Mouse (Mus musculus) mesoderm, embryonic 11.5 days (tissue): ENCODE measurements around the gene St5.
A peak's percentile ranks its signal among the peaks of the same experiment; 100 is the strongest.

ENCODE experiments used
- DNase-seq: peaks from one replicate; pipeline ENCODE4 v3.0.0-alpha.2; 2012; ENCODE audit warnings: low read depth, low spot score

St5 gene

GRCm38 (mm10) chr7:109609565-109610345 is 93.7 kb downstream of the St5 start:
- no peak for DNase-seq

- no peak for DNase-seq
Observed at GRCm38 (mm10) chr7:109608831-109609230, 94.6 kb downstream of the St5 start.

GRCm38 (mm10) chr7:109606994-109607610 is 96.3 kb downstream of the St5 start:
- no peak for DNase-seq

- no peak for DNase-seq
Observed at GRCm38 (mm10) chr7:109602562-109602961, 100.8 kb downstream of the St5 start.

GRCm38 (mm10) chr7:109602022-109602421 is 101.4 kb downstream of the St5 start:
- DNase-seq = no peak

- DNase-seq = no peak
Observed at GRCm38 (mm10) chr7:109600702-109601101, 102.7 kb downstream of the St5 start.

- DNase-seq = no peak
Observed at GRCm38 (mm10) chr7:109599998-109600397, 103.4 kb downstream of the St5 start.

- DNase-seq = no peak
Observed at GRCm38 (mm10) chr7:109594845-109595531, 108.4 kb downstream of the St5 start.

- DNase-seq = no peak
Observed at GRCm38 (mm10) chr7:109593992-109594391, 109.4 kb downstream of the St5 start.

- DNase-seq = no peak
Observed at GRCm38 (mm10) chr7:109592184-109592583, 111.2 kb downstream of the St5 start.

GRCm38 (mm10) chr7:109590576-109590975 is 112.8 kb downstream of the St5 start:
- DNase-seq = no peak

GRCm38 (mm10) chr7:109588990-109589389 is 114.4 kb downstream of the St5 start:
- no peak for DNase-seq

GRCm38 (mm10) chr7:109588145-109588544 is 115.3 kb downstream of the St5 start:
- DNase-seq = no peak

- DNase-seq = no peak
Observed at GRCm38 (mm10) chr7:109584467-109584866, 118.9 kb downstream of the St5 start.

GRCm38 (mm10) chr7:109580489-109580888 is 122.9 kb downstream of the St5 start:
- no peak for DNase-seq

GRCm38 (mm10) chr7:109579585-109580307 is 123.7 kb downstream of the St5 start:
- DNase-seq = peak; percentile 78

GRCm38 (mm10) chr7:109578880-109579584 is 124.4 kb downstream of the St5 start:
- peak; percentile 14 for DNase-seq

- peak; percentile 47 for DNase-seq
Observed at GRCm38 (mm10) chr7:109576321-109577314, 126.8 kb downstream of the St5 start.

GRCm38 (mm10) chr7:109574166-109574565 is 129.2 kb downstream of the St5 start:
- no peak for DNase-seq

GRCm38 (mm10) chr7:109568391-109568892 is 135.0 kb downstream of the St5 start:
- no peak for DNase-seq
